Comparison of ENCODE assay signal across 10 mouse cellular contexts in the genomic region with DNA sequence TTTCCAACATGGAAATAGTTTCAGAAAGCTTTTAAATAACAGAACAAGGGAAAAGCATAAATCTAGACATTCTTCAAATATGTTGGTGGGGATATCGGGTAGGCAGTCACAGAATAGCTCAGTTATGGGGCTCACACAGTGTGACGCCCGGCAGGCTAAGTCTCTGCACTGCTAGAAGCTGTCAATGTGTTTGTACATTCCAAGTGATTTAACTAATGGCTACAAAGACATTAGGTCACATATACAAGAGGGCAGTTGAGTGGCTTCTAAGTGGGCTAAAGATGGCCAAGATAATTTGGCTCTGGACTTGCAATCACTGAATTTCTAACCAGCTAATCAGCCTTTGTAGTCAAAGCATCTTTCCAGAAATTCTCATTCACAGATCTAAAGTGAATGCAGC.
"Had no signal": no experiment of that assay in that cellular context is flagged by ENCODE, and none has a peak within 500 bp of the region (broad histone marks: within the 10 kb centered on the region; RNA-seq: fewer than 3 reads in every experiment).

No protein-coding gene starts in this region.

- DNase-seq: right cerebral cortex, postnatal 14 days; thymus, adult 2 months; thymus, postnatal 25 days; thymus, postnatal 4 days had no signal

- H3K4me3 ChIP-seq: liver, embryonic 12.5 days; lung, embryonic 15.5 days; midbrain, embryonic 13.5 days; midbrain, embryonic 15.5 days; neural tube, embryonic 12.5 days; stomach, embryonic 15.5 days had no signal

- H3K4me1 ChIP-seq: liver, embryonic 12.5 days; midbrain, embryonic 13.5 days; midbrain, embryonic 15.5 days; neural tube, embryonic 12.5 days; stomach, embryonic 15.5 days had no signal

- H3K27me3 ChIP-seq: liver, embryonic 12.5 days; lung, embryonic 15.5 days; midbrain, embryonic 13.5 days; midbrain, embryonic 15.5 days; neural tube, embryonic 12.5 days; stomach, embryonic 15.5 days had no signal

- ATAC-seq: liver, embryonic 12.5 days; midbrain, embryonic 13.5 days; midbrain, embryonic 15.5 days had no signal
